Mouse (Mus musculus) cerebellum, postnatal 25 days (tissue): ENCODE data around the gene Tecrl.

Experiments
- DNase-seq, 2 experiments: peaks; one replicate each; pipeline ENCODE4 v3.0.0; 2021; ENCODE audit warnings: mixed read lengths in 2 of 2

The Tecrl gene

DNA sequence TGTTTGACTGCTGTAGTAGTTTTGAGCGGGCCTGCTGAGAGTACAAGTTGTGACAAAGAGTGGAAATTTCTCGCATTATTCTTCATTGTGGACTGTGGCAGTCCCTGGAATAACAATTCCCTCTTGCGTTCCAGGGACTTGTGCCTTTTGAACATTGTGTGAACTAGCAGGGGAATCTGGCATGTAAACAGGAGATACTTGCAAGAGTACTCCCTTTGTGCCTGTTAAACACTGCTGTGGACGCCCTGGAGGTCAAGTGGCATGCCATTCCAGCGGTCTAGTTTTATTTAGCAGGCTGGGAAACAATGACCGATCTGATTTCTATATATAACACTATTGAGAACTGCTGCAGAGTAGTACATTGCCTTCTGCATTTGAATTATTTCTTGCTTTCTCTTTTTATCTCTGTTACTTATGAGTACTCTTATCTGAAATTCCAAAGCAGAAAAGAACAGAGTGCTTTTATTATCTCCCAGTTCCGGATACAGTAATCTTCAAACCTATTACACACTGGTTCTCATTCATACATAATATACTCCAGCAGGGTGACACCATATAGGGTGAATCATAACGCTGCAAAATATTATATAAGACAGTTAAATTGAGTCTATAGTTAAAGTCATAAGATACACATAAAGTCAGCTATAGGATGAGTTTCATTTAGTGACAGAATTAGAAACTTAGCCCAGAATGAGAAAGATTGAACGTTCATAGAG lies at the start of gene Tecrl:
Gene Tecrl (minus strand): TSS at position 350 of the 716 bp plus-strand sequence.
- no peak for DNase-seq

DNA sequence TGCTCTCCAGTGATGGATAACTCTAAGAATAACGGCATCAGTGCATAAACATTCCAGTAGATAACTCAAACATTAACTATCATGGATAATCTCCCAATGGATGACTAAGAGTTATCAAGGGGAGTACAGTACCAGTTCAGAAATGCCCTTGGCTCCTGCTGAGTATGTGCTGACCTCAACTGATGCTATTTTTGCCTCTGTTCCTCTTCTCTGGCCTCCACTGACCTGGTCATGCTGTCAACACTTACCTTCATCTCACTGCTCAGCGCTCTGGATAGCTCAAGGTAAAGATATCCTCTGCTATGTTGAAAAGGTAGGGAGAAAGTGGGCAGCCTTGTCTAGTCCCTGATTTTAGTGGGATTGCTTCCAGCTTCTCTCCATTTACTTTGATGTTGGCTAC lies 30.0 kb upstream of the Tecrl start:
- no peak for DNase-seq

DNA sequence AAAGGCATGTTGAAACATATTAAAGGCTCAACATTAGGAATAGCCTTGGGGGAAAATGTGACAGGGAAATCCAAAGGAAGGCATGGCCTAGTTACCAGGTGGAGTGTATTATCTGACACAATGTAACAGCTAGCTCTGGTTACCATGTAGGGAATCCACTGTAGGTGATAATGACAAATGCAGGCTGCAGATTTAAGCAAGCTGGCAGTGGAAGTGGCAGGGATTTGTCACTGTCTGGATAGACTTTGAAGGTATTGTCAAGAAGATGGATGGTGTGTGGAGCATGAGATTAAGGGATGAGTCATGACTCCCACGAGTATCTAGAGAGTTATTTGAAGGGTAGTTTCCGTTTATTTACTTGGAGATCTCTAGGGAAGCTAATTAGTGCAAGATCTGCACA lies 3.4 kb downstream of the Tecrl start:
- DNase-seq = no peak

DNA sequence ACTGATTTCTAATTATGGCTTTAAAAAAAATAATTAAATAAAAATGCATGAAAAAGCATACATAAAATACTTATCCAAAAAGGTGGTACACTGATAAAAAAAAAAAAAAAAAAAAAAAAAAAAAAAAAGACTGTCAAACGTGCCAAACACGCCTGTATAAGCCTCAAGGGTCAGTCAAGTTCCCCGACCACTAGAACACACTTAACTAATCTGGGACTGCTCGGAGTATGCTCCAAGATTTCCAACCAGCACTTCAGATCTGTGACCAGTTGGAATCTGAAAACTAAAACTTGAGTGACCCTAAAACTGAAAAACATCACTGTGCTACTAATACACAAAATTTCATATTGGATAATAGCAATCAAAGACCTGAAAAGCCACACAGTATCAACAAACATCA lies 15.9 kb downstream of the Tecrl start:
- DNase-seq = no peak

DNA sequence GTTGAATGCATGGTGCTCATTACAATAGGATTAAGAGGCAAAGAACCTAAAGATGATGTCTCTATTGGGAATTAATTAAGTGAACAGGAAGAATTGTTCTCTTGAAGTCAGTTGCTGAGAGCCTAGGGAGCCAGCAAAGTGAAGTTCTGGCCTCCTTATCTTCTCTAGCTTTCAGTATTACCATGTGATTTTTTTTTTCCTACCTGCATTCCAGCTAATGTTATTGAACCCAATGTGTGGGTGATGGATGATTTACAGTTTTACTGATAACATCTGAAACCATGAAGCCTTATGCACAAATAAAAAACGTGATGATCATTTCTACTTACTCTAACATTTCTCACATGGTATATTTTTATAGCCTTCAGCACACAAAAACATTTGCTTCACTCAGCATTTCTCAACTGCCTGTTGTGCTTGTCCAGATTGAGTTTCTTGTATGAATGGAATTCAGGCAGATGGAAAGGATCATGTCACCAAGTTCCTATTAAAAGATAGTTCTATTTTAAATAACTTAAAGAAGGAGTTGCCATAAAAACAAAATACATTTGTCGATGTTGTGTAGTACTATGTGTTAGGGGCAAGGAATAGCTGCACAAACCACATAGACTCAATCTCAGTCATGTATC lies 87.7 kb downstream of the Tecrl start:
- DNase-seq = no peak

DNA sequence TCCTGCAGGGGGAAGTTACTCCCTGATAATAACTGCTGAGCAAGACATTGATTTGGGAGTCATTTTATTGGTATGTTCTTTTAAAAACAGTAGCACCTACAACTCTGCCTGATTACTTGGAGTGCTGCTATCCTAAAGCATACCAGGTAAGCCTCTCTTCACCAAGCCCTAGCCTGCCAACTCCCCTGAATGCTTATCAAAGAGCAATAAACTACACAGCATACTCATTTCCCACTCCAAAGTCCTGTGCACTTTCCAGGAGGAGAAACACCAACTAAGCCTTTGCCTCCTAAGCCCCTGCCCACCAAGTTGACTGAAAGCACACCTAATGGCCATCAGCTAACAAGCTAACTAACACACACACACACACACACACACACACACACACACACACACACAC lies 94.9 kb downstream of the Tecrl start:
- no peak for DNase-seq

DNA sequence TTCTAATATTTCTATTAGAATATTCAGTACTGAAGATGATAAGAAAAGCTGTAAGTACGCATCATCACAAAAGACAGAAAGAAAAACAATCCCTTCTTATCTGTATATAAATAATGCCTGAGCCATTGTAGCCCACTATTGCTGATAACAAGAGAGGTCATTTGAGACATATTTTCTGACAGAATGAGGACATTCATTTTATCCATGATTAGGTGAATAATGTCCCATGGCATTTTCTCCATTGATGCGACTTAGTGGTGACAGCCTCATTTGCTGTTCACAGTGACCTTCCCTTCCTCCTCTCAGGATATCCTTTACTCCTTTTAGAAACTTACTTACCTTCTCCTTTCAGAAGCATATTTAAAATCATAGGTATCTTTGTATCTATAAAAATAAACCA lies 100.9 kb downstream of the Tecrl start:
- no peak for DNase-seq

DNA sequence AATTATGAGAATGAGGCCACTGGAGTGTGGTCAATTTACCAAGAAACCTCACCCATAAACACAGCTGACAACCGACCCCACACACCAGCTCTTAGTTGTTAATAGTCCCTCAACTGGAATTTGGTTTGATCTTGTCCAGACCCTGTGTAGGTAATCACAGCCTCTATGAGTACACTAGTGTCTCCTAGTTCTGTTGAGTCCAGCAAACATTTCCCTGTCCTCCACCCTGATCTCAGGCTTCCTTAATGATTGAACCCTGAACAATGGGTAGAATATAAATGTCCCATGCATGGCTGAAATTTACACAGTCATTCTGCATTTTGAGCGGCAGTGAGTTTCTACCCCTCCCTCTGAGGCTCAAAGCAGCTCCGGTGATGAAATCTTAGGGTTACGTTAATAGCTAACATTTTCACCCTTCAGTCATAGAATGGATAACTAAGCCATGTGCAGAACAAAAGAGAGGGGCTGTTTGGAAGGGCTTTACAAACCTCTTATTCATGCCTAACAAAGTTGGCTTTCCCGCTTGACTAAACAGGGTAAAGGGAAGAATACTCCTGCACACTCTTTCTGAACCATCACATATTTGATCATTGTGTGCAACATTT lies 116.0 kb downstream of the Tecrl start:
- DNase-seq = no peak
